Mouse (Mus musculus) CH12.LX (cell line): ENCODE measurements around the gene Sparc. TPM values are rescaled to one million over a fixed set of nuclear protein-coding genes. Genes with fewer than 3 reads are reported as not detected.

Experiments used
- DNase-seq: peaks from one replicate; pipeline ENCODE4 v3.0.0-alpha.2; 2013; ENCODE audit errors: extremely low read depth
- H3K27ac ChIP-seq: 2 replicates; pipeline ENCODE4 v1.5.1; 2012; ENCODE audit warnings: low read depth, mild to moderate bottlenecking, control low read depth, moderate library complexity; ENCODE audit not compliant: insufficient read depth
- H3K27me3 ChIP-seq: replicated peaks from 2 replicates; pipeline ENCODE3; 2012; ENCODE audit warnings: inconsistent platforms
- H3K36me3 ChIP-seq, 2 experiments: replicated peaks in 1 of 2; 2 replicates each; pipeline versions ENCODE3 to v1.6.1; 2012; ENCODE audit warnings: inconsistent platforms in 1 of 2, low read length in 1 of 2, mild to moderate bottlenecking in 1 of 2, mixed read lengths in 1 of 2, moderate library complexity in 1 of 2; ENCODE audit not compliant: control insufficient read depth in 1 of 2, insufficient read depth in 1 of 2
- H3K4me1 ChIP-seq, 2 experiments: 2 replicates each; pipeline ENCODE4 v1.6.1; 2012; ENCODE audit warnings: inconsistent platforms in 1 of 2, moderate library complexity in 1 of 2; ENCODE audit not compliant: insufficient read depth in 2 of 2, control insufficient read depth in 1 of 2
- H3K4me2 ChIP-seq: 2 replicates; pipeline ENCODE4 v1.6.1; 2012; ENCODE audit warnings: low read depth, mild to moderate bottlenecking, control low read depth; ENCODE audit not compliant: poor library complexity, insufficient read depth, severe bottlenecking
- H3K4me3 ChIP-seq, 3 experiments: fragments of 150-350 bp in 1 of 3; sonication (generic) in 1 of 3; replicated peaks in 1 of 3; 2 replicates each; pipeline versions ENCODE3 to v1.5.1; 2011 to 2012; ENCODE audit warnings: low read depth in 2 of 3, low read length in 2 of 3, mild to moderate bottlenecking in 2 of 3, moderate library complexity in 2 of 3, control low read depth in 1 of 3, improper control_type of control experiment in 1 of 3, inconsistent platforms in 1 of 3, mixed read lengths in 1 of 3; ENCODE audit not compliant: poor library complexity in 1 of 3
- H3K79me2 ChIP-seq: replicated peaks from 2 replicates; pipeline ENCODE4 v1.6.1; 2012; ENCODE audit warnings: mild to moderate bottlenecking, moderate library complexity; ENCODE audit not compliant: control insufficient read depth, poor library complexity, insufficient read depth, severe bottlenecking; ENCODE audit errors: extremely low read depth
- H3K9ac ChIP-seq: 2 replicates; pipeline ENCODE4 v1.6.1; 2012; ENCODE audit warnings: low read depth, mild to moderate bottlenecking, control low read depth, moderate library complexity; ENCODE audit not compliant: insufficient read depth
- H3K9me3 ChIP-seq: replicated peaks from 2 replicates; pipeline ENCODE3; 2012; ENCODE audit warnings: low read length, inconsistent platforms, mixed read lengths
- BHLHE40 ChIP-seq: IDR thresholded peaks from 2 replicates; pipeline ENCODE4 v1.6.1; 2011; ENCODE audit warnings: mild to moderate bottlenecking, low read depth, low read length, improper control_type of control experiment
- CTCF ChIP-seq, 2 experiments: IDR thresholded peaks in 1 of 2; conservative IDR thresholded peaks in 1 of 2; 2 replicates each; pipeline ENCODE4 v1.5.1; 2011 to 2012; ENCODE audit warnings: low read depth in 2 of 2, low read length in 2 of 2, improper control_type of control experiment in 1 of 2, inconsistent platforms in 1 of 2, mild to moderate bottlenecking in 1 of 2, moderate library complexity in 1 of 2
- EP300 ChIP-seq: IDR thresholded peaks from 2 replicates; pipeline ENCODE4 v1.6.1; 2011; ENCODE audit warnings: low read length, improper control_type of control experiment
- HCFC1 ChIP-seq: IDR thresholded peaks from 2 replicates; pipeline ENCODE4 v1.6.1; 2012; ENCODE audit warnings: low read depth, mild to moderate bottlenecking, inconsistent platforms, low read length, improper control_type of control experiment
- MAZ ChIP-seq: IDR thresholded peaks from 2 replicates; pipeline ENCODE4 v1.6.1; 2012; ENCODE audit warnings: low read depth, mild to moderate bottlenecking, inconsistent platforms, low read length, improper control_type of control experiment, moderate library complexity
- NELFE ChIP-seq: IDR thresholded peaks from 2 replicates; pipeline ENCODE4 v1.6.1; 2011; ENCODE audit warnings: low read depth, low read length, improper control_type of control experiment
- NRF1 ChIP-seq: IDR thresholded peaks from 2 replicates; pipeline ENCODE4 v1.6.1; 2014; ENCODE audit warnings: low read depth, mild to moderate bottlenecking, inconsistent platforms, low read length, improper control_type of control experiment, moderate library complexity
- PAX5 ChIP-seq: IDR thresholded peaks from 2 replicates; pipeline ENCODE4 v1.6.1; 2012; ENCODE audit warnings: low read length, inconsistent platforms, mixed read lengths
- POLR2AphosphoS2 ChIP-seq: IDR thresholded peaks from 2 replicates; pipeline ENCODE4 v1.6.1; 2011; ENCODE audit warnings: low read depth, low read length, improper control_type of control experiment
- RCOR1 ChIP-seq: conservative IDR thresholded peaks from 2 replicates; pipeline ENCODE4 v1.6.1; 2012; ENCODE audit warnings: low read depth, mild to moderate bottlenecking, inconsistent platforms, low read length, improper control_type of control experiment
- TBP ChIP-seq: conservative IDR thresholded peaks from 2 replicates; pipeline ENCODE4 v1.6.1; 2011; ENCODE audit warnings: low read depth, low read length, improper control_type of control experiment
- TCF12 ChIP-seq: IDR thresholded peaks from 2 replicates; pipeline ENCODE4 v1.6.1; 2014; ENCODE audit warnings: low read depth, mild to moderate bottlenecking, inconsistent platforms, low read length, improper control_type of control experiment
- UBTF ChIP-seq: IDR thresholded peaks from 2 replicates; pipeline ENCODE4 v1.6.1; 2012; ENCODE audit warnings: low read depth, mild to moderate bottlenecking, inconsistent platforms, low read length, improper control_type of control experiment, moderate library complexity
- USF1 ChIP-seq: IDR thresholded peaks from 2 replicates; pipeline ENCODE4 v1.6.1; 2014; ENCODE audit warnings: low read depth, mild to moderate bottlenecking, inconsistent platforms, low read length, improper control_type of control experiment
- USF2 ChIP-seq: conservative IDR thresholded peaks from 2 replicates; pipeline ENCODE4 v1.6.1; 2011; ENCODE audit warnings: low read depth, low read length, improper control_type of control experiment
- ZC3H11A ChIP-seq: IDR thresholded peaks from 2 replicates; pipeline ENCODE4 v1.6.1; 2012; ENCODE audit warnings: low read depth, mild to moderate bottlenecking, inconsistent platforms, low read length, improper control_type of control experiment
- dilution Hi-C: fragments of 300-500 bp; cut with MboI; formaldehyde crosslinking; loops from 2 replicates; pipeline ENCODE4 v1.14.3; 2020; ENCODE audit warnings: low sequenced_read_pairs; ENCODE audit not compliant: extremely low pct_unique_long_range_greater_than_20kb, extremely low pct_ligation_motif_present
- in situ Hi-C: fragments of 300-500 bp; cut with MboI; formaldehyde crosslinking; loops from 3 replicates; pipeline ENCODE4 v1.14.3; 2019; ENCODE audit warnings: low sequenced_read_pairs, low pct_ligation_motif_present, low pct_unique_long_range_greater_than_20kb, mixed read lengths
- polyA plus RNA-seq: library from polyadenylated mRNA; unstranded; fragments of >175 nt; gene quantifications from 2 replicates; pipeline ENCODE4 v1.2.1, GENCODE M21; 2012; ENCODE audit warnings: low read depth; ENCODE audit not compliant: insufficient read length
- total RNA-seq, 2 experiments: library from RNA; depleted of rRNA; stranded (reverse); fragments of 300-350 nt in 1 of 2; fragments of >200 nt in 1 of 2; gene quantifications; 2 replicates each; pipeline ENCODE4 v1.2.3; 2012 to 2014

Gene Sparc
- total and polyA plus RNA-seq, 3 experiments: 0.13 to 0.57 TPM; not detected in 1

DNA sequence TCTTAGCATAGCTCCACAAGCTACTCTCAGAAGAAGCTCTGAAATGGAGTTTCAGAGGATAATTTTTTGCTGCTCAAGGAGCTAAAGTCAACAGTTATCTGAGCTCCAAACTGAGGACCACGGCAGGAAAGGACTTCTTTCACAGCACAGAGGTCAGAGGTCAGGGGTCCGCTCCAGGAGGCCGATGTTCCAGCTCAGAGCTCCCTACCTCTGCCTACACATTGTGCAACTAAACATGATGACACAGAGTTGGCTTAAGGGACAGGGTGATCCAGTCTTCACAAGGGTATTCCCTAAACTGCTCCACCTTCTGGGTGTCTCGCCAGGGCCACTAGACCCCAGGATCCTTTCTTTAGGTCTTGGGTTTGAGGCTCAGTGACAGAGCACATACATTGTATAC, 35.5 kb upstream of the Sparc start:
- H3K4me2 ChIP-seq: no peak overlapping the region
- H3K4me1 ChIP-seq: peaks cover 8 to 68% of the 10 kb centered on the region in 2 experiments; a peak in 3 of 4 replicates

GRCm38 (mm10) chr11:55455166-55455565, 32.2 kb upstream of the Sparc start:
- TF ChIP-seq MAZ: no peak
- TF ChIP-seq UBTF: no peak
- no peak for TF ChIP-seq USF2
- TF ChIP-seq TCF12: no peak
- no peak for TF ChIP-seq NELFE
- no peak for TF ChIP-seq CTCF (conservative IDR thresholded peaks at IDR 0.05 in 1 of 2, IDR thresholded peaks at IDR 0.05 in 1 of 2; ENCODE audit: low read depth in 2 of 2, low read length in 2 of 2)
- TF ChIP-seq EP300: no peak
- TF ChIP-seq RCOR1: no peak
- TF ChIP-seq USF1: no peak
- no peak for TF ChIP-seq POLR2AphosphoS2
- no peak for TF ChIP-seq HCFC1
- TF ChIP-seq NRF1: no peak
- TF ChIP-seq ZC3H11A: no peak
- H3K79me2 ChIP-seq: peaks cover 17% of the 10 kb centered on the region
- peaks cover 8 to 65% of the 10 kb centered on the region in 2 experiments; a peak in 3 of 4 replicates for H3K4me1 ChIP-seq
- in situ Hi-C loops (no loop called here), dilution Hi-C loops (no loop called here)
- no peaks in the 10 kb centered on the region for H3K27me3 ChIP-seq
- no peak overlapping the region for H3K27ac ChIP-seq
- no peaks in the 10 kb centered on the region for H3K9me3 ChIP-seq
- H3K4me2 ChIP-seq: no peak overlapping the region
- DNase-seq: no peak
- peaks cover 28 to 73% of the 10 kb centered on the region in 2 experiments for H3K36me3 ChIP-seq
- H3K9ac ChIP-seq: no peak overlapping the region
- H3K4me3 ChIP-seq: no peak overlapping the region

More for the DNA sequence above, 35.5 kb upstream of the Sparc start:
- H3K36me3 ChIP-seq: peaks cover 10 to 44% of the 10 kb centered on the region in 2 experiments
- H3K9ac ChIP-seq: no peak overlapping the region
- in situ Hi-C loops: no loop called here
- no peaks in the 10 kb centered on the region for H3K27me3 ChIP-seq
- TF ChIP-seq PAX5 (no peak), POLR2AphosphoS2 (no peak), TCF12 (no peak), BHLHE40 (no peak), UBTF (no peak), TBP (no peak)
- no peaks in the 10 kb centered on the region for H3K9me3 ChIP-seq
- dilution Hi-C loops: no loop called here
- no peak overlapping the region for H3K27ac ChIP-seq
- DNase-seq: no peak
- peaks cover 19% of the 10 kb centered on the region for H3K79me2 ChIP-seq
- H3K4me3 ChIP-seq: no peak overlapping the region
